Mouse (Mus musculus) A20 (cell line): ENCODE measurements around the gene Wwox.
A peak's percentile ranks its signal among the peaks of the same experiment; 100 is the strongest.

Experiments
- DNase-seq: peaks from one replicate; pipeline ENCODE4 v3.0.0-alpha.2; 2011; ENCODE audit warnings: low read depth, low spot score

Wwox gene

GRCm38 (mm10) chr8:114665521-114665920, 226.1 kb downstream of the Wwox start:
- DNase-seq = no peak

- DNase-seq = no peak
Observed at GRCm38 (mm10) chr8:114670801-114671200, 231.3 kb downstream of the Wwox start.

GRCm38 (mm10) chr8:114671237-114671674, 231.8 kb downstream of the Wwox start:
- no peak for DNase-seq

GRCm38 (mm10) chr8:114673416-114673815, 234.0 kb downstream of the Wwox start:
- no peak for DNase-seq

- peak; percentile 28 for DNase-seq
Observed at GRCm38 (mm10) chr8:114675151-114675550, 235.7 kb downstream of the Wwox start.

DNA sequence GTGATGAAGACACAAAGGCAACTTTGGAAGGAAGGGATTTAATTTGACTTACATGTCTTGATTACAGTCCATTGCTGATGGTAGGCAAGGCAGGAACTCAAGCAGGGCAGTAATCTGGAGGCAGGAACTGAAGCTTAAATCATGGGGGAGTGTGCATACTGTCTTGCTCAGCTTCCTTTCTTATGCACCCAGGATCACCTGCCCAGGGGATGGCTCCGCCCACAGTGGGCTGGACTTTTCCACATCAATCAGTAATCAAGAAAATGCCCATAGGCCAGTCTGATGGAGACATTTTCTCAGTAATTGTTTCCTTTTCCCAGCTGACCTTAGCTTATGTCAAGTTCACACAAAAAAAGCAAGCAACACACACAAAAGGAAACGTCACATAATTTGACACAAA, 237.5 kb downstream of the Wwox start:
- DNase-seq = no peak

DNA sequence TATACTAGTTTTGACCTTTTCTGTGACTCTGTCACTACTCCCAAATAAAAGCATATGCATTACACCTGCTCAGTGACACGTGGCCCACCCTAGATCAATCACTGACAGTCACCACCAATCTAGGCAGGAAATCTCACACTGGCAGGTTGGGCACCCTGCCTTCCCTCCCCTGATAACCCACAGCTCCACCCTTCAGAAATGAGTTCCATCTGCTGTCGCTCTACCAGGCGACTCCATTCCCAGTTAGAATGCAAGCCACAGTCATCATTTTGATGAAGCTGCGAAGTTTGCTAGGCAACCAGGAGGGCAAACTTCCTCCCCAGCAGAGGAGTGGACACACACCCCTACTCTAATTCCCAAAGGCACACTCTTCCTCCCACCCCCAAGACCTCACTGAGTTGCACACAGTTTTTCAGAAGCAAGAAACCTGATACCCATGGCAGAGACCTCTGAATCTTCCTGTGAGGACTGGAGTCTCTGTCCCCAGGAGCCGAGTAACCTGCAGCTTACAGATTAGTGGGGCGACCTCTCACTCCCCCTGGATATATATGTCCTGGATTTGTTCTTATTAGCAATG, 238.2 kb downstream of the Wwox start:
- no peak for DNase-seq

- DNase-seq = no peak
Observed at GRCm38 (mm10) chr8:114679386-114680098, 240.1 kb downstream of the Wwox start.

GRCm38 (mm10) chr8:114681136-114681535, 241.7 kb downstream of the Wwox start:
- DNase-seq = no peak

GRCm38 (mm10) chr8:114682166-114682565, 242.7 kb downstream of the Wwox start:
- no peak for DNase-seq

DNA sequence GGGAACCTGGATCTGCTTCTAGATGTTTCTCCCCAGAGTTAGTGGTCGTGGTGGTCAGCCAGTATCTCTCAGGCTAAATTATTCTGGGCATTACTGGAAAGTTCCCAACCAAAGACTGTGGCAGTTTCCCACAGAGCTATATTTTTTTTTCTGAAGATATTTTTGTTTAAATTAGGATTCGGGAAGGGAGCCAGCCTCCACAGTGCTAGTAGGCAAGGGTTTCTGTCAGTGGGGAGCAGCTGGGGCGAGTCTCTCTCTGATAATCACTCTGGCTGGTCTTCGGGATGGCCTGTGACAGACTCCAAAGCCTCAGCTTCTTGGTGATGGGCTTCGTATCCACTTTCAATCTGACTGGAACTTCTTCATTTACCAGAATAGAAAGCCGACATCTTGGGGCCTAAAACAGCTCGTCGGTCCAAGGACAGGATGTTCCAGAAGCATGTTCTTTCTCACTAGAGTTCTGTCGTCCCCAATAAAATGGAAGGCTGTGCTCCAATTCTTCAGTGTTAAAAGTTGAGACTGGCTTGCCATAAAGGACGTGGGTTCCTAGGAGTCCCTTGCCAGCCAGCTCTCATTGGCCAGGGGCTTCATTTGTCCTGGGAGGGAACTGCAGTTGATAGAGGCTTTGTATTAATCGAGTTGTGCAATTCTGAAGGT, 244.7 kb downstream of the Wwox start:
- peak; percentile 74 for DNase-seq

- no peak for DNase-seq
Observed at GRCm38 (mm10) chr8:114686462-114686861, 247.0 kb downstream of the Wwox start.

DNA sequence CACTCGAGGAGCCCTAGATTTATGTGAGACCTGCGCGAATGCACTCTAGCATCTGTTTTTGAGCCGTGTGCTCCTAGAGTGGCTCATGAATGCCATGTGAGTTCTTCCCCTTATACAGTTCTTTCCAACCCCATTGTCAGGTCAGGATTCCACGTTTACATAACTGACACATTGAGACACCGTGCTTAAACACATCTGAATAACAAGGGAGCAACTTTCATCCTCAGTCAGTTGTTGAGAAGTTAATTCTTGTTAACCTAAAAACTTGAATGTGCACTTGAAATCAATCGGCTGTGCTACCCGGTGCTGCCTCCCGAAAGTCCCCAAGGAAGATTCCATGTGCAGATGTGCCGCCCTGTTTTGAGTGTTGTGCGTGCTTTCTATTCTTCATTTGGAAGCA, 249.3 kb downstream of the Wwox start:
- no peak for DNase-seq

DNA sequence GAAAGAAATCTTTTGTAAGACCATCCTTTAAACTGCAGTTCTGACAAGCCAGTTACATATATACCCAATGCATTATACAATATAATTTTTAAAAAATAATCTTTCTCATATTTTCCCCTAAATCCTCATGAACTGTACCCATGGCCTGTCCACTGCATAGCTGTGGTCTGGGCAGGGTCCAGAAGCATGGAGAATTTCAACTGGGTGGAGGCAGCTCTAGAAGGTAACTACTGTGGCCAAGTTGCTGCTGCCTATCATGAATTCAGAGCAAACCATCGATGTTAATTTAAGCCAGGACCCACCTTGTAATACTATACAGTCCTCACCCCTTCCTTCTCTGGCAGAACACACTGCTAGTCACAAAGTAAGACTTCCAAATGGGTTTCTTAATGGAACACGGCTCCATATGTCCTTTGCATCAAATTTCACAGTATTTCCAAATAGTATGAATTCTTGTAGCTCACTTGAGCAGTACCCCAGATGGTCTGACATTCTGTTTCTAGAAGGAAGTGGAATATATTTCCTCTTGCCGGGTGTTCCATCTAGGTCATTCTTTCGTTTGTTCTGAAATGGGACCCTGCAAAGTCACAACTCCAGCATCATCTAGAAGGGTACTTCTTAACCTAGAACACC, 255.2 kb downstream of the Wwox start:
- DNase-seq = no peak

- DNase-seq = no peak
Observed at GRCm38 (mm10) chr8:114703517-114703916, 264.1 kb downstream of the Wwox start.

GRCm38 (mm10) chr8:114707538-114708138, 268.2 kb downstream of the Wwox start:
- DNase-seq = no peak

GRCm38 (mm10) chr8:114715318-114716070, 276.0 kb downstream of the Wwox start:
- peak; percentile 53 for DNase-seq

DNA sequence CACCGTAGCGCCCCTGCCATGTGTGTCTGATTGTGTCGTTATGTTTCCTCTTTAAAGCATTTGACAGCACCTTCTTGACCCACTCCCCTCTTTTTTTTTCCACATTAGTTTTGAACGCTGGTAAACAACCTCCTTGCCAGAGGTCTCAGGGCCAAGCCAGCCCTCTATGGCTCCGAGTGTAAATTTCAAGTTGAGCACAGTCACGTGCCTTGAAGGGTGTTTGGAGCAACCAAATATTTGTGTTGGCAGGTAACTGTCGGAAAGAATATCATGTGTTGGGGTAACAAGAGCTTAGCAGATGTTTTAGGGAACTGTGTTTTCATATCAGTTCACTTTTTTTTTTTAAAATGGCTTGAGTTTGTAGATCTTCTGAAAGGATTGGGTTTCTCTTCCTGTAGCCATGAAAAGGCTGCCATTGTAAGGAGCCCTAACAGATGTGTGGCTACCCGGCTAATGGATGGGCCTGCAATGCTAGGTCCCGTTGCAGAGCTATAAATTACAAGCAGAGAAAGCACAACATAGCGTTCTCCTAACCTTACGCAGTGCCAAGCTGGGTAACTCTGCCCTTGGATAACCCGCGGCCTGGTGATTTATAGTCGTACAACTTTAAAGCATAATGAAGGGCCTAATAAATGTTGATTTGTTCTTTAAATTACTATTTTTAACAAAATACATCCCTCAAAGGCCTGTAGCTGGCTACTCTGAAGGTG, 277.2 kb downstream of the Wwox start:
- no peak for DNase-seq

GRCm38 (mm10) chr8:114718821-114719220, 279.4 kb downstream of the Wwox start:
- no peak for DNase-seq

GRCm38 (mm10) chr8:114722611-114723010, 283.2 kb downstream of the Wwox start:
- no peak for DNase-seq
